Mouse (Mus musculus) ES-Bruce4 (cell line): ENCODE data around the gene Mre11a.

ENCODE experiments used
- CTCF ChIP-seq: IDR thresholded peaks from one replicate; pipeline ENCODE4 v1.8.1; 2011; ENCODE audit warnings: low read depth, low read length
- EP300 ChIP-seq: IDR thresholded peaks from 2 replicates; pipeline ENCODE4 v1.6.1; 2011; ENCODE audit warnings: low read depth, low read length; ENCODE audit not compliant: insufficient read depth
- POLR2A ChIP-seq: IDR thresholded peaks from one replicate; pipeline ENCODE4 v1.8.1; 2011; ENCODE audit warnings: low read length; ENCODE audit not compliant: insufficient read depth

DNA sequence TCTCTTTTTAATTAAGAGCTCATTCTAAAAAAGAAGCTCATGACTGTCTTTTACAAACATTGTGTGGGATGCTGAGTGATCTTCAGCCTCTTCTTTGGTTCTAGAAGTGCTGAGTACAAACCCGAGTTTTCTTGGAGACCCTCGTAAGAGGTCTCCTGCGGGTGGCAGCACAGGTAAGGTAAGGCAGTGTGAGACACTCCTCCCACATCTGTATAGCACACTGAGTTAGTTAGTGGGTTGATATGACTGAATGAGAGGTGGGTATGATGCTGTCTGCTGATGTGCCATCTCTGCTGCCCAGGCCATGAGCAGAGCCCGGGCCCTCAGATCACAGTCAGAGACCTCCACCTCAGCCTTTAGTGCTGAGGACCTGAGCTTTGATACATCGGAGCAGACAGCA is 40.4 kb downstream of the Mre11a start:
- no peak for TF ChIP-seq CTCF
- no peak for TF ChIP-seq POLR2A
- no peak for TF ChIP-seq EP300
